Mouse (Mus musculus) limb, embryonic 12.5 days (tissue): ENCODE data around the gene Hist2h2aa1. TPM values are rescaled to one million over a fixed set of nuclear protein-coding genes. Genes with fewer than 3 reads are reported as not detected.
"Not testable (repeated sequence)": the region's sequence is repeated elsewhere in the genome, so short reads cannot be mapped to it uniquely, and the experiment has no call there.

Experiments
- ATAC-seq: fragments of 200-750 bp; cut with Nextera tagmentation; 2 replicates; pipeline ENCODE4 v1.8.0; 2017; ENCODE audit warnings: low read depth, moderate TSS enrichment; ENCODE audit not compliant: insufficient number of reproducible peaks, insufficient read depth, low FRiP score, low TSS enrichment
- H3K27ac ChIP-seq: fragments of 300-500 bp; sonication (generic); 2 replicates; pipeline ENCODE4 v1.5.1; 2016; ENCODE audit warnings: mild to moderate bottlenecking, moderate library complexity
- H3K27me3 ChIP-seq: fragments of 300-500 bp; sonication (generic); 2 replicates; pipeline ENCODE4 v1.6.1; 2016; ENCODE audit warnings: mild to moderate bottlenecking, moderate library complexity
- H3K36me3 ChIP-seq: fragments of 300-500 bp; sonication (generic); 2 replicates; pipeline ENCODE4 v1.6.1; 2016; ENCODE audit warnings: mild to moderate bottlenecking, moderate library complexity
- H3K4me1 ChIP-seq: fragments of 300-500 bp; sonication (generic); replicated peaks from 2 replicates; pipeline ENCODE4 v1.6.1; 2016
- H3K4me2 ChIP-seq: fragments of 300-500 bp; sonication (generic); 2 replicates; pipeline ENCODE4 v1.6.1; 2016; ENCODE audit warnings: mild to moderate bottlenecking, moderate library complexity
- H3K4me3 ChIP-seq: fragments of 300-500 bp; sonication (generic); replicated peaks from 2 replicates; pipeline ENCODE4 v1.5.1; 2016; ENCODE audit warnings: mild to moderate bottlenecking
- H3K9ac ChIP-seq: fragments of 300-500 bp; sonication (generic); replicated peaks from 2 replicates; pipeline ENCODE4 v1.6.1; 2016; ENCODE audit warnings: mild to moderate bottlenecking, moderate library complexity
- H3K9me3 ChIP-seq: fragments of 300-500 bp; sonication (generic); 2 replicates; pipeline ENCODE4 v1.6.1; 2016; ENCODE audit warnings: mild to moderate bottlenecking, moderate library complexity
- WGBS: fragments of 180-500 bp; shearing (Covaris S2); methylation state at CpG from one replicate; pipeline ENCODE4 v1.1.7; 2016; 5-methylcytosine and 5-hydroxymethylcytosine counted together
- polyA plus RNA-seq: library from polyadenylated mRNA; unstranded; fragments of >200 nt; fragmentation: Nextera tagmentation; extraction: Ambion mirVana; gene quantifications from 2 replicates; pipeline ENCODE4 v1.2.1, GENCODE M21; 2016

Gene Hist2h2aa1
- polyA plus RNA-seq, 1 experiment from 2014 or later: 36.2 TPM

DNA sequence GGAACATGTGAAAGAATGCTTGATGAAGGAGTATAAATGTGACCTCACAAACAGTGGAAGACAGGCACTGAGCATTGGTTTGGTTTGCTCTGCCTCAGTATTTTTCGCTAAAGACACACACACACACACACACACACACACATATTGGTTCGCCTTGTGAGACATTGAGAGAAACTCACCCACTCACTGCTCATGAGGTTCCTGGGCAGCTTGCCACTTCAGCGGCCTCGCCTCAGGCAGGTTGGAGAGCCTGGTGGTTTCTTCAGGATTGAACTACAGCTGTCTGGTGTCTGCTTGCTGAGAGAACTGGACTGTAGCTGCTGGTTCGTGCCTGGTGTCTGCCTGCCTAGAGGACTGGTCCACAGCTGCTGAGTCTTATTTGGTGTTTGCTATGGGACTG lies 14.9 kb downstream of the Hist2h2aa1 start:
- Histone ChIP-seq H3K4me2 (no peak overlapping the region), H3K36me3 (no peaks in the 10 kb centered on the region), H3K4me1 (peaks cover 24% of the 10 kb centered on the region), H3K4me3 (no peak overlapping the region), H3K9ac (no peak overlapping the region), H3K27ac (no peak overlapping the region), H3K27me3 (no peaks in the 10 kb centered on the region), H3K9me3 (no peaks in the 10 kb centered on the region)
- ATAC-seq: no peak
- 88% methylated on average over 5 of the region's 5 CpGs for WGBS

DNA sequence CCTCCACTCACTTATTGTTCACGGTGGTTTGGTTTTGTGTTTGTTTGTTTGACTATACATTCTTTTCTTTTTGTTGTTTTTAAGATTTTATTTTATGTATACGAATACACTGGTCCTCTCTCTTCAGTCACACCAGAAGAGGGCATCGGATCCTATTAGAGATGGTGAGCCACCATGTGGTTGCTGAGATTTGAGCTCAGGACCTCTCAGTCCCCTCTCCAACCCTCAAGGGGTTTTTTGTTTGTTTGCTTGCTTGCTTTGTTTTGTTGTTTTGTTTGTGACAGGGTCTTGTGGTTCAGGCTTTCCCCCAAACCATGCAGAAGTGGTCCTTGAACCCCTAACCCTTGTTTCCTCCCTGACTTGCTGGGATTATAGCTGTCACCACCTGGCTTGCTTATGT lies 16.3 kb downstream of the Hist2h2aa1 start:
- Histone ChIP-seq H3K9ac (peak overlapping the region; percentile 80), H3K4me1 (peaks cover 25% of the 10 kb centered on the region), H3K4me3 (peak overlapping the region; percentile 61; the same call in 1 of the 2 replicates), H3K4me2 (peak overlapping the region; percentile 76), H3K9me3 (no peaks in the 10 kb centered on the region), H3K27me3 (no peaks in the 10 kb centered on the region), H3K27ac (peak overlapping the region; percentile 98), H3K36me3 (no peaks in the 10 kb centered on the region)
- WGBS: 69% methylated on average over 3 of the region's 3 CpGs
- ATAC-seq: no peak

DNA sequence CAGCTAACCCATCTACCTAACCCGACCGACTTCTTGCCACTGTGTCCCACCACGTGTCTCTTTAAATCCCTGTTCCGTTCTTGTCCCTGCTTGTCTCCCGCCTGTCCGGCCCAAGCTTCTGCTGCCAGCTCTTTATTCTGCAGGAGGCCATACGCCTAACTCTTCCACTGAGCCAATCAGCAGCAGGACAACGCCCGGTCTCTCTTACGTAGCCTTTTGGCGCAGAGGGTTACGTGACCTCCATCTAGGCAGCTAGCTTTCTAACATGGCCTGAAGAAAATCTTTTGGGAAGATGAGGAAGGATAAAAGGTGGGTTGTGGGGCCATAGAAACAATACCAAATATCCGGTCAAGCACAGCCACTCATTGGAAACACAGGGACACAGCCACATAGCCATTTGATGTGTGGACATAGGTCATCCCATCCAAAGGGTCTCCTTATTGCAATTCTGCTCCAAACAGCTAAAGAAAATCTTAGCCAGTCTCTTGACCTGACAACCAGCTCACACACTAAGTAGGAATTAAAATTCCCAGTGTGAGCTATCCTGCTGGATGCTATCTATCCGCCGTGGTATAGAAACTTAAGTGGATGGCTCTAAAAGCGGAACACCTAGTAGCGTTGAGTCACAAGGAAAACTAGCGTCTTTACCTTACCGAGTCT lies 17.0 kb downstream of the Hist2h2aa1 start:
- WGBS: 2% methylated on average over 19 of the region's 19 CpGs
- Histone ChIP-seq H3K9ac (peak overlapping the region; percentile 80), H3K4me2 (peak overlapping the region; percentile 76), H3K27me3 (no peaks in the 10 kb centered on the region), H3K4me3 (peak overlapping the region; percentile 61), H3K36me3 (no peaks in the 10 kb centered on the region), H3K27ac (peak overlapping the region; percentile 98), H3K4me1 (peaks cover 25% of the 10 kb centered on the region), H3K9me3 (no peaks in the 10 kb centered on the region)
- ATAC-seq: peak; percentile 60

DNA sequence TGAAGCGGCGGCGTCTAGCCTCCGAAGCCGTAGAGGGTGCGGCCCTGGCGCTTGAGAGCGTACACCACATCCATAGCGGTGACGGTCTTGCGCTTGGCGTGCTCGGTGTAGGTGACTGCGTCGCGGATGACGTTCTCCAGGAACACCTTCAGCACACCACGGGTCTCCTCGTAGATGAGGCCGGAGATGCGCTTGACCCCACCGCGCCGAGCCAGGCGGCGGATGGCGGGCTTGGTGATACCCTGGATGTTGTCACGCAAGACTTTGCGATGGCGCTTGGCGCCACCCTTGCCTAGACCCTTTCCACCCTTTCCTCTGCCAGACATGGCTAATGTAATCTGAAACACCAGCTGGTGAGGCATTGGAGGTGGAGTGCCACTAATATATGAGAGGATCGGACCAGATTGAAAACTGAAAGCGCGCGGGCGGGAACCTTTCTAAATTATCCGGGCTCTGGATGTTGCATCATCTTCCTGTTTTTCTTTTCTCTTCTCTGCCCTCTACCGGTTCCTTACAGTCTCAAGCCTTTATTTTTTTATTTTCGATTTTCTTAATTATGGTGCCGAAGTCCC lies 17.8 kb downstream of the Hist2h2aa1 start, which contains the start of gene Hist2h4:
TSS of gene Hist2h4 (minus strand) at position 333 of the 572 bp plus-strand sequence.
- no peaks in the 10 kb centered on the region for H3K27me3 ChIP-seq
- H3K27ac ChIP-seq: peak within 1 kb of the TSS; percentile 98
- H3K4me2 ChIP-seq: peak within 1 kb of the TSS; percentile 76
- ATAC-seq: peak; percentile 90
- no peaks in the 10 kb centered on the region for H3K9me3 ChIP-seq
- H3K9ac ChIP-seq: peak within 1 kb of the TSS; percentile 80
- H3K36me3 ChIP-seq: no peaks in the 10 kb centered on the region
- WGBS: under 1% methylated on average over 40 of the region's 40 CpGs
- H3K4me3 ChIP-seq: peak within 1 kb of the TSS; percentile 61
- peaks cover 31% of the 10 kb centered on the region for H3K4me1 ChIP-seq

DNA sequence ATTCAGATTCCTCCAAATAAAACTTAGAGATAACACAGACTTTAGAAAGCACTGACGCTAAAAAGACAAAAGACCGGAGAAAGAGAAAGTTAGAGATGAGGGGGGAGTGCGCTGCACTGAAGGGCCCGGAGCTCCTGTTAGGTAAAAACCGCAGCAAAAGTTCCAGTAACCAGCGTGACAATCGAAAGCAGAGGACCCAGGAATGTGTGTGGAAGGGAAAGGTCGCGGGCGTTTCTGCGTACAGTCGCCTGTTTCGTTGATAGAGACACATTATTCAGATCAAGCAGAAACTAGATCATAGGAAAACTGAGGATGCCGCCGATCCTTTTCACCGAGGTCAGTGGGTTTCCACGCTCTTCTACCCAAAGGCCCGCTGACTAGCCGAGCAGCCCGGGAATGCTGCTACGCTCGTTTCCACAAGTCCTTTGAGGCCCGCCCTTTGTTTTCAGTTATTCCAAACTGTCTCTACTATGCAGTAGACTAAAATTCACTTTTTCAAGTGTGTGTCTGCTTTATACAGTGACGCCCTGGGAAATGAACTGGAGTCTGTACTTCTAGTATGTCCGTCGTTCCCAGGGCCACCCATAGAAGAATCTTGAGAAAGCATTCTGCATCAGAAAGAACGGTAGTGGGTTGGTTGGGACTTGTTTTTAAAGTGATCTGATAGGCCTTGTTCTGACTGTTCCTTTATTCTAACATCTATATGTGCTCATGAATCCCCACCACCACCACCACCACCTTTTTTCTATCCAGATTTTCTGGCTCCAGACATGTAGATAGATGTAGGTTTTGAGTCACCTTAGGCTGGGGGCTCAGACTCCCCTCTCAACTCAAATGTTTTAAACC lies 18.5 kb downstream of the Hist2h2aa1 start:
- peak overlapping the region; percentile 76 for H3K4me2 ChIP-seq
- peak overlapping the region; percentile 61 for H3K4me3 ChIP-seq
- no peaks in the 10 kb centered on the region for H3K27me3 ChIP-seq
- peaks cover 33% of the 10 kb centered on the region for H3K4me1 ChIP-seq
- H3K9me3 ChIP-seq: no peaks in the 10 kb centered on the region
- H3K36me3 ChIP-seq: no peaks in the 10 kb centered on the region
- no peak for ATAC-seq
- 11% methylated on average over 27 of the region's 27 CpGs for WGBS
- peak overlapping the region; percentile 98 for H3K27ac ChIP-seq
- peak overlapping the region; percentile 66 for H3K9ac ChIP-seq

DNA sequence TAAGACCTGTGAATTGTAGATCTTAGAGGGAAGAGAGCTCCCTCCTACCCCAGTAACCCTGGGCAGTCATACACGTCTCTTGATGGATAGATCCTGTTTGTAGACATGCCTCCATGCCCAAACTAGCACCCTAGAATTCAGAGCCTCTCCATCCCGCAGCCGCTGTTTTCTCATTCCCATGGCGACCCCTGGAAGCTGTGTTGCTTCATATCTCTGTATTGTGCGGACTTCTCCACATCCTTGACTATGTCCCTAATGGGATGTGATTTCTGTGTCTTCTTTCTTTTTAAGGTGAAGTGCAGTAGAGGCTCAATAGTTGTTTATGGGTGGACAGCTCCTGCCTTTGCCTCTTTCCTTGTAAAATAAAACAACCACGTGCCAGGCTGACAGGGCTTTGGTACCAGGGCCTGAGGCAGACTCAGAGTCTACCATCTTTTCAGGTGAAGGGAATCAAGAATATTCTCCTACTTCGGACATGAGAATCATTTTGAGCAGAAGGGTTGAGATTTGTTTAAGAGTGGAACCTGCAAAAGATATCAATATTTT lies 19.2 kb downstream of the Hist2h2aa1 start:
- H3K27ac ChIP-seq: peak overlapping the region; percentile 98
- WGBS: 77% methylated on average over 7 of the region's 7 CpGs
- no peaks in the 10 kb centered on the region for H3K27me3 ChIP-seq
- peak overlapping the region; percentile 61 for H3K4me3 ChIP-seq
- H3K9me3 ChIP-seq: no peaks in the 10 kb centered on the region
- H3K9ac ChIP-seq: peak overlapping the region; percentile 66
- peak overlapping the region; percentile 76 for H3K4me2 ChIP-seq
- no peaks in the 10 kb centered on the region for H3K36me3 ChIP-seq
- no peak for ATAC-seq
- peaks cover 33% of the 10 kb centered on the region for H3K4me1 ChIP-seq

DNA sequence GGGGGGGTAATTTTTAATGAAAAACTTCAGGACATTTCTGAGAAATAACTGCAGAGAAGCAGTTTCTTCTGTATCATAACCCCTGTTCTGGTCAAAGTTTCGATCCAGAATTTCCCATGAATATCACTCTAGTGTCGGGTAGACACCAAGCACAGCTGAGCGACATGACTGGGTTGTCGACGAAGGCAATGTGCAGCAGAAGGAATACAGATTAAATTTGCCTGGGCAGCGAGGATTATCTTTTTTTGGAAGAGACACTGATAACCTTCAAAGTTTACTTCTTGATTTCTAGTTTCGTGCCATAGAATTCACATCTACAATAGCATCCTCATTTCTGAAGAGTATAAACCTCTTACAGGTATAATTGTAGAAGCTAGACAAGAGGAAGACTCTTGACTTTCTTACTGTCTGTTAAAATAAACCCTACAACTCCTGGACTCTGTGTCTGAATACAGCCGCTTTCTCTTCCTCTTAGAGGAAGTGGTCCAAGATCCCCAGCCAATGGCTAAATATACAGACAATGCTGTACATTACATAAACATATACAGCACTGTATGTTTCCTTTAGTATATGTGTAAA lies 20.9 kb downstream of the Hist2h2aa1 start:
- WGBS: 88% methylated on average over 8 of the region's 8 CpGs
- no peaks in the 10 kb centered on the region for H3K27me3 ChIP-seq
- H3K4me3 ChIP-seq: no peak overlapping the region
- no peak overlapping the region for H3K9ac ChIP-seq
- peaks cover 33% of the 10 kb centered on the region for H3K4me1 ChIP-seq
- no peaks in the 10 kb centered on the region for H3K36me3 ChIP-seq
- no peaks in the 10 kb centered on the region for H3K9me3 ChIP-seq
- ATAC-seq: no peak
- 0 out of 2 replicates have a peak overlapping the region, but pooled peaks have one; percentile 41 for H3K27ac ChIP-seq
- no peak overlapping the region for H3K4me2 ChIP-seq

DNA sequence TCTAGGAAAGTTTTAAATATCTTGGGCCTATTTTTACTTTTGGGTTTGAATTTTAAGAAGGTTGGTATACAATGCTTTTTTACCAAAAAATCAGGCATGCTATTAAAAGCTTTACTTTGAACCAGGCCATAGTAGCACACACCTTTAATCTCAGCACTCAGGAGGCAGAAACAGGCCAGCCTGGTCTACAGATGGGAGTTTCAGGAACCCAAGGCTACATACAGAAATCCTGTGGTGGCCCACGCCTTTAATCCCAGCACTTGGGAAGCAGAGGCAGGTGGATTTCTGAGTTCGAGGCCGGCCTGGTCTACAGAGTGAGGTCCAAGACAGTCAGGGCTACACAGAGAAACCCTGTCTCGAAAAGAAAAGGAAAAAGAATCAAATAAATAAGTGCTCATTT lies 22.2 kb downstream of the Hist2h2aa1 start:
- Histone ChIP-seq H3K9me3 (no peaks in the 10 kb centered on the region), H3K27ac (peak overlapping the region; percentile 95), H3K27me3 (no peaks in the 10 kb centered on the region), H3K4me2 (peak overlapping the region; percentile 51; the same call in 1 of the 2 replicates), H3K9ac (no peak overlapping the region), H3K36me3 (no peaks in the 10 kb centered on the region), H3K4me3 (no peak overlapping the region), H3K4me1 (peaks cover 23% of the 10 kb centered on the region)
- no peak for ATAC-seq
- 87% methylated on average over 4 of the region's 4 CpGs for WGBS

DNA sequence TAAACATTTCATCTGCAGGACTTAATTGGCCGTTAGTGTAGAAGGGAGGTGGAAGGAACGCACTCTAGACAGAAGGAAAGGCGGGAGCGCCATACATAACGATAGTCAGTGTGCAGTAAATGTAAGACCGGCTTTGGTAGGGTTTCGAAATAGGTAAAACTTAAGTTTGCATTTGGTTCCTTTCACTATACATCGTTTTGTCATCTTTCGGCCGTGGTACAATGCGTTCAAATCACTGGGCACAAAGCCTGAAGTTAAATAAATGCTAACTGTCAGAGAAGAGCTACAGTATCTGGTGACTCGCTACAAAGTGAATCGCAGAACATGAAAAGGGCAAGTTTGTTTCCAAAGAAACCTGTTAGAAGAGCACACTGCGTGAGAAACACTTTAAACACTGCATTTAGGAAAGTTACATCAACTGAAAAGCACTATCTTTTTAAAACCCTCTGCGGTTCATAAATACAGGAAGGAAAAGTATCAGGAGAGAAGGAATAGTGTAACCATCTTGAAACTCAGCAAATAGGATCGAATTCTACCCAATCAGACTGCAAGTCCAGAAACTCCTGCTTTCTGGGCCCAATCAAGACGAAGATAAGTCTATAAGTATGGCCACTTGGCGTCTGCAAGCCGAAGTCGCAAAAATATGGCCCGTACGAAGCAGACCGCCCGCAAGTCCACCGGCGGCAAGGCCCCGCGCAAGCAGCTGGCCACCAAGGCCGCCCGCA lies 22.9 kb downstream of the Hist2h2aa1 start, which contains the start of gene Hist2h3b:
TSS of gene Hist2h3b (plus strand) at position 604 of the 725 bp plus-strand sequence.
- Histone ChIP-seq H3K36me3 (no peaks in the 10 kb centered on the region), H3K27ac (peak within 1 kb of the TSS; percentile 98), H3K4me3 (peak within 1 kb of the TSS; percentile 53), H3K27me3 (no peaks in the 10 kb centered on the region), H3K9ac (peak within 1 kb of the TSS; percentile 75), H3K9me3 (no peaks in the 10 kb centered on the region), H3K4me1 (peaks cover 22% of the 10 kb centered on the region), H3K4me2 (peak within 1 kb of the TSS; percentile 77)
- ATAC-seq: peak; percentile 60
- 24% methylated on average over 30 of the region's 30 CpGs for WGBS

DNA sequence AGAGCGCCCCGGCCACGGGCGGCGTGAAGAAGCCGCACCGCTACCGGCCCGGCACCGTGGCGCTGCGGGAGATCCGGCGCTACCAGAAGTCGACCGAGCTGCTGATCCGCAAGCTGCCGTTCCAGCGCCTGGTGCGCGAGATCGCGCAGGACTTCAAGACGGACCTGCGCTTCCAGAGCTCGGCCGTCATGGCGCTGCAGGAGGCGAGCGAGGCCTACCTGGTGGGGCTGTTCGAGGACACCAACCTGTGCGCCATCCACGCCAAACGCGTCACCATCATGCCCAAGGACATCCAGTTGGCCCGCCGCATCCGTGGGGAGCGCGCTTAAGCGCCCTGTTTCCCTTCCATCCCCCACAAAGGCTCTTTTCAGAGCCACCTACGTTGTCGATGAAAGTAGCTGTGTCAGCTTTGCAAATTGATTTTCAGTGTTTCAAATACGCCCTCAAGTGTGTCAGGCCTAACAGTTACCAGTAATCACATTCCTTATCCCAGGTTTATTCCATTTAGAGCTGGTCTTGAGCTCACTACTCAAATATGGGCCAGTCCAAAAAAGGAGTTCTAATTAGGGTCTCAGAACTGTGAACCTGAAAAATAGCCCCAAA lies 23.6 kb downstream of the Hist2h2aa1 start:
- Histone ChIP-seq H3K9ac (peak overlapping the region; percentile 75), H3K27ac (peak overlapping the region; percentile 98), H3K4me2 (peak overlapping the region; percentile 77), H3K4me3 (peak overlapping the region; percentile 53), H3K4me1 (peaks cover 21% of the 10 kb centered on the region)
- 0% methylated on average over 19 of the region's 44 CpGs for WGBS
- H3K9me3 ChIP-seq, H3K27me3 ChIP-seq, H3K36me3 ChIP-seq: not testable (repeated sequence)
- ATAC-seq: peak; percentile 38; the same call in 1 of the 2 replicates
